Mouse (Mus musculus): Measurements from ENCODE around the gene Cutc. TPM values are rescaled to one million over a fixed set of nuclear protein-coding genes. Genes with fewer than 3 reads are reported as not detected.
A peak's percentile ranks its signal among the peaks of the same experiment; 100 is the strongest.

Cutc gene
- total RNA-seq, 2 experiments from 2014 or later, result 4.6 to 8.8 TPM

DNA sequence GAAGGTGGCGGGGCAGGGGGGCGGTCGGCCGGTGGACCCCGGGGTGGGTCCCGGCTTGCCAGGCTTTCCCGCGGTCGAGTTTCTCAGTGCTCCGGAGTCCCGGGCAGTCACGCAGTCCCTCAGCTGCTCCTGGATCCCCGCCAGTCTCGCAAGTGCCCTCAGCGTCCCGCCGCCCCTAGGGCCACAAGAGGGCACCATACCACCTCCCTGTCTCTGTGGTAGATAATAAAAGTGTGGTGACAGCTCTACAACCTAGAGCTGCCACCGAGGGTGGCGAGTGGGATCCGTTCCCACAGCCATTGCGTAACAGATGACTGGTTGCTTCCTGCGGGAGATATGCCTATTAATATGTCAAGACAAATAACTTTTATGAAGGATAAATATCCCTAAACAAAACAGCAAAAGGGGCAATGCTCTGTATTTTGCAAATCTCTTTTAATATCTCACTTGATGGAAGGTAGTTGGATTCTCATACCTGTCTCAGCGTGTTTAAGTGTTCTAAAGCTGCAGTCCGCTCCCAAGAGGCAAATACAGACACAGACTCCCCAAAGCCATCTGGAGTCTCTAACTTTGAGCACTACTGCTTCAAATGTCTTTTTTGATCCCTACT, 535 bp downstream of the Cutc start:
- peak; percentile 85 to 86 for DNase-seq

DNA sequence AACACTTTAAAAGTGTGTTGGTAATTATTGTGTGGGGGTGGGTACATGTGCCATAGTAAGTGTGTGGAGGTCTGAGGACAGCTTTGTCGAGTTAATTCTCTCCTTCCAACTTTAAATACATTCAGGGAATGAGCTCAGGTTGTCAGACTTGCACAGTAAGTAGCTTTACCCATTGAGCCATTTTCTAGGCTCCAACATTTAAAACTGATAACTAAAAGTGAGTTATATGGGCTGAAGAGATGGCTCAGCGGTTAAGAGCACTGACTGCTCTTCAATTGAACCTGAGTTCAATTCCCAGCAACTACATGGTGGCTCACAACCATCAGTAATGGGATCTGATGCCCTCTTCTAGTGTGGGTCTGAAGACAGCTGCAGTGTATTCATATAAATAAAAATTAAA, 1.4 kb downstream of the Cutc start:
- DNase-seq, result no peak

- DNase-seq, result no peak
Observed at GRCm38 (mm10) chr19:43754872-43755271, 2.1 kb downstream of the Cutc start.

DNA sequence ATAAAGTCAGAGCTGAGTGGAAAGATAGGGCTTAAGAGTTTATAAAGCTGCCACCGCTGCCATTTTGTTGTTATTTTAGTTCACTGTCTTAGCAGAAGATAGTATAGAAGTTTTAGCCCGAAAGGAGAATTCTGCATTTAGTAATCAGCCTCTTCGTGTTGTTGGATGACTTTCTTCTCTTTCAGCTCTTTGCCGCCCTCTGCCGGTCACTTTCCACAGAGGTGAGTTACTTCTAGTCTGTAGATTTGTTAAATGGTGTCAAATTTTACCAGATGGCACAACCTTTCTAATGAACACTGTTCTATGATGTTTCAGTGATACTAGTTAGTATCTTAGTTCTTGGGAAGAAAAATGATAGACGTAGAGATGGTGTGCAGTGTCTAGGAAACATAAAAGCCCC, 7.7 kb downstream of the Cutc start:
- peak; percentile 52 to 54 for DNase-seq

GRCm38 (mm10) chr19:43761543-43762256, 8.9 kb downstream of the Cutc start:
- no peak for DNase-seq

- no peak for DNase-seq
Observed at GRCm38 (mm10) chr19:43762410-43762809, 9.6 kb downstream of the Cutc start.

DNA sequence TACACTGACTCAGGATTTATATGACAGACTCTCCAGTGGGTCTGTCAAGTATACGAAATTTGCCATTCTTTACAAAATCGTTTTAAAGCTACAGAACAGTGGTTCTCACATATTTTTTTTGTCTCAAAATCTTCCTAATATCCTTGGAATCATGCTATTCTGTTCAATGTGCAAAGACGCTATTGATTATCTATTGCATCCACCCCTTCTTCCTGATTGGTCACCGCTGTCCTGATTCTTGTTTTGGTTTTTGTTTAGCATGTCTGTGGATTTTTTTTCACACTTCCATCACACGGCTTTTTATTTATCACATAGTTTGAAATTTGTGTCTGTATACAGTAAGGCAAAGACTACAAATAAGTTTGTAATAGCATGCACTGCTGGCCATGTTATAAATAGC, 13.7 kb downstream of the Cutc start:
- DNase-seq, result no peak

DNA sequence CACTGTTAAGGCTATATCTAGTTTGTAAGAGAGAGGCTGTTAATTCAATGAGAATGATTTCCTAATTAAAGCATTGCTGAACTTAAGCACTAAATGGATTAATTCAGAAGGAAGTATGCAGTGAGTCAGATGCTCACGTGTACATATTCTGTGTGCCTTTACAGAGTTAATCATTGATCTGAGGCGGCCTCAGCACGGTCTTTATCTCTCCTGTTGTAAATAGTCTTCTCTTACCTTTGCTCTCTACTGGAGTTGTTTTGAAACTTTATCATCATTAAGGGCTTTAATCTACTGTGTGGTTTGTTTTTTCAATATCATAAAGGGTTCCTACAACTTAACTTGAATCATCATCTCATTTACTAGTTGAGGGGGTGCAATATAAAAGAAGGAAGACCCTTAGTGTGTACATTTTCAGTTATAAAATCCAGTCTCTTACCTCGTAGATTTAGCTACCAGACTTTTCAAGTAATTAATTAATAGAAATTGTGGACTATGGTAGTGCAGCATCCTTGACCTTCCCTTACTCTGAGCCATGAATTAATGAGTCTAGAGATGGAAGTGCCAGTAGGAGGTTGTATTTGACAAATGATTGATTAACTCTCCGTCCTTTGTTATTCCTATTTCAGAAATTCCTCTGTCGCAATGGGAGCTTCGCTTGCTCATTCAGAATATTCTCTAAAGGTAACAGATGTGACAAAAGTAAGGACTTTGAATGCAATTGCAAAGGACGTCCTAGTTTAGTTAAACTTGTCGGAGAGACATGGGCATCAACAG, 14.9 kb downstream of the Cutc start:
- no peak for DNase-seq

- no peak for DNase-seq
Observed at GRCm38 (mm10) chr19:43769366-43769960, 16.7 kb downstream of the Cutc start.

GRCm38 (mm10) chr19:43770584-43770983, 17.8 kb downstream of the Cutc start:
- no peak for DNase-seq

GRCm38 (mm10) chr19:43771499-43771969, 18.7 kb downstream of the Cutc start:
- no peak for DNase-seq

- DNase-seq, result no peak
Observed at GRCm38 (mm10) chr19:43772311-43772710, 19.5 kb downstream of the Cutc start.

DNA sequence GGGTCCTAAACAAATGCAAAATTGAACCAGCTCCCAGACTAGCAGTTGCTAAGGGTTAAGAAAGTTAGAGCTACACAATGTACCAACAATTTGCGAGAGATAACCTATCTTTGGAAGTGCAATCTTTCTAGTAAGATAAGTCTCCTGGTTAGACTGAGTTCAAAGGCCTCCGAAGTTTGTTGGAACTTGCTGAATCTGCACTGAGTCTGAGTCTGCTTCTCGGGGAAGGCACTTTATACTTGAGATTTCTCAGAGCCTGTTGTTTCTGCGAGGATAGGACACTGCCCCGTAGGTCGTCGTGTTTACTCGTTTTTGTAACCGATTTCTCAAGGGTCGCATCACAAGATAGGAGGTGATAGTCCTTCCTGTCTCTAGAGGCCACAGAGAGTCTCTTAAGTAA, 22.6 kb downstream of the Cutc start:
- DNase-seq, result no peak

DNA sequence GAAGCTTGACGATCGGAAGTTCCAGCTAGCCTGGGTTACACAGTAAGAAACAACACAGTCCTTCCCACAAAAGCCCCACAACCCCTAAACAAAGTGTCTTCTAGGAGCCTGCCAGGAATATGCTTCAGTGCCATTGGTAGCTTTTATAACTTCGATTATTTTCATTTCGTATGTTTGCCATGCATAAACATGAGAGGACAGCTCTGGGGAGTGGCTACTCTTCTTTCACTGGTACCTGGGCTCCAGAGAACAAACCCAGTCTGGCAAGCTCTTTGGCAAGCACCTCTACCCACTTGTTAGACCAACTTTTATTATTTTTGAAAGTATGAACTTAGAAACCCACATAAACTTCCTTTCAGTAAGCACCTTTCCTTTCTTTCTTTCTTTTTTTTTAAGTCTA, 23.8 kb downstream of the Cutc start:
- no peak for DNase-seq

DNA sequence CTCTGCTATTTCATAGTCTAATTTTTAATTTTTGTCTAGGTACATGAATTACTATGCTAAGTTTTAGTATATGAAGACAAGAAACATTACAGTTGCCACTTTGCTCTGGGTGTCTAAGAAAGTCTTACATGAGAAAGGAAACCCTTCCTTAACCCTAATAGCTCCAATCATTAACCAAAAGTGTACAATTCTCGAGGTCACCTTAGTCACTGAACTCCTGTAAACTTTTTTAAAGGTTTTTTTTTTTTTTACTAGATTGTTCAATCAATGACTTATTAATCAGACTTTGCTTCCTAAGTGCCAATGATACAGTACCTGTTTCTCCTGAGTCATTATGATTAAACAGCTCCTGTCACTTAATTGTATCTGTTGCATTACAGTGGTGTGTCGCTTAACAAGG, 24.5 kb downstream of the Cutc start:
- DNase-seq, result no peak

DNA sequence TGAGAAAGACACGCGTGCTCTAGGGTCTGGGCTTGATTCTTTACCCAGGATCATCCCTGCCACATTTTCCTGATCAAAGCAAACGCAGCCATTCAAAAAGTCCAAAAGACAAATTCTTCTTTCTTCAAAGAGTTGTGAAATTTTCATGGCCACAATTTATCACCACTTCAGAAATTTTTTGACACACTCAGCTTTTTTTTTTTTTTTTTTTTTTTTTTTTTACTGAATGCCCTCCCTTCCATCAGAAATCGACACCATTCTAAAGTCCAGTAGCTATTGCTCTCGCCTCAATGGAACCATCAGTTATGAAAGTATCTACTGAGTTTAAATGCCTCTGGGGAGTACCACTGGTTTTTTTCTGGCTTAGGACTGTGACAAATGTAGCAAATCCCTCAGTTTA, 27.6 kb downstream of the Cutc start:
- no peak for DNase-seq

DNA sequence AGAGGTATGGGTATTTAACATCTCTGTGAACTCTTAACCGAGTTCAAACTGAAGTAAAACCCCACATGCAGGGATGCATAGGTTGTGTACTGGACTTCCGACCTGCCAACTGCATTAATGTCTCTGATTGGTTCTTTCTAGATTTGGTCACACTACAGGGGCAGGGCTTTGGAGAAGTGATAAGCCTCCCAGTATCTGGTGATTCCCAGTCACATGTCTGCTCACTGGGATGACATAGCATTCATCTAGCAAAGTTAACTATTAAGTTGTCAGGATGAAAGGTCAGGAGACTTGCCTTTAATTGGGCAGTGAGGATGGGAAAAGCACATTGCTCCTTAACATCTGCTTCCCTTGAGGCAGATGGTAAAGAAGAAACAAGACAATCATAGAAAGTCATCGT, 29.2 kb downstream of the Cutc start, which contains the start of gene Abcc2:
TSS of gene Abcc2 (plus strand) at position 213 of the 400 bp plus-strand sequence.
- DNase-seq, result no peak

GRCm38 (mm10) chr19:43784761-43785160, 32.0 kb downstream of the Cutc start:
- DNase-seq, result no peak

GRCm38 (mm10) chr19:43786249-43787026, 33.6 kb downstream of the Cutc start:
- no peak for DNase-seq

DNA sequence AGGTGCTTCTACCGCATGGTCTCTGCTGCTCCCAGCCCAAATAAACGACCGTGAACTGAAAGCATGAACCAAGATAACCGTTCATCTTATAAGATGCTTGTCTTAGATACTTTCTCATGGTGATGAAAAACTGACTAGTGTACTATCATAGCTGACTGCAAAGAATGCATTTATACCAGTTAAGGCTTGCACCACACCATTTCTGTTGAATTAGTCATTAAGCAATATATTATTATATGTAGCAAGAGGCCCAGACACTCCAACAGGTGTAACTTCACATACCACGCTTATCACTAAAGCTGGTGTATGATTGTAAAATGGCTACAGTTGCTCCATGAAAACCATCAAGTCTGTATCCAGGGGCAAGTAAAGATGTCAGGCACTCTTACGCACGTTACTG, 37.0 kb downstream of the Cutc start:
- DNase-seq, result no peak

DNA sequence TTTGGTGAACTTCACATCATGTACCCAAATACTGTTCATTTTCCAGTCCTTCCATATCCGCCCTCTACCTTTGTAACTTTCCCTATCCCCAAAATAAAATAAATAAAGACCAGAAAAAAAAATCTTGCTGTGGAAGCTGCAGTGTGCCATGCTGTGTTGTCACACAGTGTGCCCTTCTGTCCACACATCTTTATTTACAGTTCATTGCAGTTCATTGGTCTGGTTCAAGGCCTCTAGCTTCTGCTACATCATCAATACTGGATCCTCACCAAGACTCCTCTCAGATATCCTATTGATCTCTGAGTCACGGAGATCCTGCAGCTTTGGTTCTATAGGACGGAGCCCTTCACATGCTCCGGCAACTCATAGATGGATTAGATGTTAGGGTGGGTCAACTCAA, 39.7 kb downstream of the Cutc start:
- no peak for DNase-seq

DNA sequence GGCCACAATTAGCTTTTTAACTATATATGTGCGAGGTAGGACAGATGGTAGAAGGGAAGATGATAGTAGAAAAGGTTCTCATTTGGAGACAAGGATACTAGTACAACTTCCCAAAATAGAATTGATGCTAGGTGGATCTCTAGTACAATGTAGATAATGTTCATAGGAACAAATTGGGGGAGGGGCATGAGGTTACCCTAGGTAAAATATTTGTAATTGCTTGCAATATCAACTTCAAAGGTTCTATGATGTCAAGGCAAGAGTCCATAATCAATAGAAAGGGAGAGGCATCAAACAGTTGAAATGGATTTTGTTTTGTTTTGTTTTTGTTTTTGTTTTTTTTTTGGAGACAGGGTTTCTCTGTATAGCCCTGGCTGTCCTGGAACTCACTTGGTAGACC, 41.2 kb downstream of the Cutc start:
- no peak for DNase-seq

Data from layer of hippocampus, postnatal 36 days (tissue).